Mouse (Mus musculus) thymus, postnatal 0 days (tissue): ENCODE data around the gene Spc24. TPM values are rescaled to one million over a fixed set of nuclear protein-coding genes. Genes with fewer than 3 reads are reported as not detected.

Experiments used
- DNase-seq: peaks from one replicate; pipeline ENCODE4 v3.0.0-alpha.2; 2015; ENCODE audit warnings: low spot score
- polyA plus RNA-seq: library from polyadenylated mRNA; unstranded; fragments of >200 nt; fragmentation: Nextera tagmentation; extraction: Ambion mirVana; gene quantifications from 2 replicates; pipeline ENCODE4 v1.2.1, GENCODE M21; 2015

The Spc24 gene
- polyA plus RNA-seq, 1 experiment from 2014 or later, result 144 TPM

DNA sequence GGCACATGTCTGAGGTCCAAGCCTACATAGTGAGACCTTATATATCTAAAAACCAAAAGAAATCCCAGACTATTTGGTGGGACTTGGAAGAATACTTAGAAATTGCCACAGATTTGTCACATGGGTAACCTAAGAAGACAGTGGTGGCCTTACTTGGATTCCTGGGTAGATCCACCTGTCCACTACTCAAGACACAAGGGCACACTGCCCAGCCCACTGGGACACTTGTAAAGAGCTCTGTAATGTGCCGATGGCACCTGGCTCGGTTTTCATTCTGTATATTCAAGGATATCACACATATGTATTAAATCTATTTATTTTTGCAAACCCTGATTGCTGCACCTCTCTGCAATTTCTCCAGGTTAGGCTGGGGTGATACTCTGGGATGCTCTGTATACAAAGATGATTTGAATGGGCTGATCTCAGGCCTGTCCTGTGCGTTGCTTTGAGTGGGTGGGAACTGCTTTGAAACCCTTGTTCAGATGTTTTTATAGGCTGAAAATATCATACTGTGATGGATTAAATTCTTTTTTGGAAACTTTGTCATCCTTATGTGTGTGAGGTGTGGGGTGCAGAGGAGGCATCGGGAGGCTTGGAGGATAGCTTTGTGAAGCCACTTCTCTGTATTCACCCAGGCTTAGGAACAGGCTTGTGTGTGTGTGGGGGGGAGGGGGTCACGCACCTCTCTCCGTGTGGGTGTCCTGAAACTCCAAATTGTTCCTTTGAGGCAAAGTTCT lies 10.6 kb downstream of the Spc24 start:
- no peak for DNase-seq

DNA sequence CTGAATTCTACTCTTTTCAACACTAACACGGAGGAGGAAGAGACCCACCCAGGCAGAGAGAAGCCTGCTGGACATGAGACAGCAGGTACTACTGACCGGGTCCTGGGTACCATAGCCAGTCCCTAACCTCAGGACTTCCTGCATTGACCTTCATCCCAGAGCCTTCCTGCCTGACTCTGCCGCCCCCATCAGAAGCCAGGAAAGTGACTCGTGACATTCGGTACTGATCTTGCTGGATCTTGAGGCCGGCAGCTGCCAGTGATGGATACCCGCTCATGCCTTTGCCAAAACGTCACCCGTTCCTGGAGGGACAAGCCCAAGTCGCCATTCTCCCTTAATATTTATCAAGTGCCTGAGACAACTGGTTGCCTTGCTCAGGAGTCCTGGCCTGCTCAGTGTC lies 11.6 kb downstream of the Spc24 start:
- no peak for DNase-seq

GRCm38 (mm10) chr9:21748033-21748432 lies 12.1 kb downstream of the Spc24 start:
- no peak for DNase-seq

DNA sequence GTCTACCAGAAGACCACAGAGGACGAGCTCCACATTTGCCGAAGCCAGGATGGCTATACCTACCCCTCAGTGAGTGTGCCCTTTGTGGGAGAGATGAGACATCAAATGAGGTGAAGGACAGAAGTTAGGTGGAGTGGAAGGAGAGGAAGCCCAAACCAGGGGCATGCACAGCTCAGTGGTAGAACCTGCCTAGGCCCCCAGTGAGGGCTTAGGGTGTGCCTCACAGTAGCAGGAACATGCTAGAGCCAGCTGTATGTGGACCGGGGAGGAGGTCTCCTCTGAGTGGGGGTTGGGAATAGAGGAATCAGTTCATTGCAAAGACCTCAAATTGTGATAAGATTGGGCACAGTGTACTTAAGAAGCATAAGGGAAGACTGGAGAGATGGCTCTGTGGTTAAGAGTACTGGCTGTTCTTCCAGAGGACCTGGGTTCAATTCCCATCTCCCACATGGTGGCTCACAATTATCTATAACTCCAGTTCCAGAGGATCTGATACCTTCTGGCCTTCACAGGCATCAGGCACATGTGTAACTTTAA lies 12.8 kb downstream of the Spc24 start:
- no peak for DNase-seq

DNA sequence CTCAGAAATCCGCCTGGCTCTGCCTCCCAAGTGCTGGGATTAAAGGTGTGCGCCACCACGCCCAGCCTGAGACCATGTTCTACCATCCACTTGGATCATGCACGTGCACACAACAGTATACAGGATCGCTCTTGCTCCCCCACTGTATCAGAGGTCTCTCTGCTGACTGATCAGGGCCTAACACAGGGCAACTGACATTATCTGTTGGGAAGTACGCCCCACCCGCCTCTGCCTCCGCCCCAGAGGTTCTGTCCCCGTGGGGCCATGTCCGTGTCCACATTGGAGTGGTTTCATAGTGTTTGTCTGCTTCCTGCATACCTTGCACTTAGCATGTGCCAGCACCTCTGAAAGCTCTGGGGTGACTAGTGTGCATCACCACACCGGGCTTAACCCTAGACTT lies 18.6 kb downstream of the Spc24 start:
- no peak for DNase-seq

- DNase-seq, result no peak
These were observed 19.7 kb downstream of the Spc24 start for GRCm38 (mm10) chr9:21740427-21740826.

GRCm38 (mm10) chr9:21738776-21739175 lies 21.3 kb downstream of the Spc24 start:
- DNase-seq, result no peak

- DNase-seq, result no peak
These were observed 22.9 kb downstream of the Spc24 start for GRCm38 (mm10) chr9:21737188-21737587.

- DNase-seq, result no peak
These were observed 23.5 kb downstream of the Spc24 start for GRCm38 (mm10) chr9:21736580-21736979.

DNA sequence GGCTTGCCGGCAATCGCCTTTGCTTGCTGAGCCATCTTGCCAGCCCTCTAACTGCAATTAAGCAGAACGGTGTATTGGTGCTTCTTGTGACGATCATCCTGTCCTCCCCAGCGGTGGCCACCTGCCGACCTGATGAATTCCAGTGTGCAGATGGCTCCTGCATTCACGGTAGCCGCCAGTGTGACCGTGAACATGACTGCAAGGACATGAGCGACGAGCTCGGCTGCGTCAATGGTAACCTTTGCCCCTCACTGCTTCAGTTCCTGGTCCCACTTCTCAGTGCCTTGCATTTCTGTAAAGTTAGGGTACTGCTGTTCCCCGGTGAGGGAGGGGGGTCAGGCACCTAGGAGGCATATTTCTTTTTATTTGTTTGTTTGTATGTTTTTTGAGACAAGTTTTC lies 25.0 kb downstream of the Spc24 start:
- no peak for DNase-seq

DNA sequence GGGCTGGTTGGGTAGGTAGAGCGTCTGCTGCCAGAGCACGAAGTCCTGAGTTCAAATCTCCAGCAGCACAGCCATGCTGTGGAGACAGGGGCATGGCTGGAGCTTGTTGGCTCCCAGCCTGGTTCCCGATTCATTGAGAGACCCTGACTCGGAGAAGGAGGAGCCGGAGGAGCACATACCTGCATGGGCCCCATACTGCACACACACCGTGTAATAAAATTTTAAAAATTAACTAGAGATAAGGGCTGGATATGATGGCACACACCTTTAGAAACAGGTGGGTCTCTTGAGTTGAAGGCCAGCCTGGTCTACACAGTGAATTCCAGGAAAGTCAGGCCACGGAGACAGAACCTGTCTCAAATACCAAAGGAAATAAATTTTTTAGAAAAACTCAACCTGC lies 26.1 kb downstream of the Spc24 start:
- no peak for DNase-seq

GRCm38 (mm10) chr9:21733446-21733845 lies 26.7 kb downstream of the Spc24 start:
- DNase-seq, result no peak

DNA sequence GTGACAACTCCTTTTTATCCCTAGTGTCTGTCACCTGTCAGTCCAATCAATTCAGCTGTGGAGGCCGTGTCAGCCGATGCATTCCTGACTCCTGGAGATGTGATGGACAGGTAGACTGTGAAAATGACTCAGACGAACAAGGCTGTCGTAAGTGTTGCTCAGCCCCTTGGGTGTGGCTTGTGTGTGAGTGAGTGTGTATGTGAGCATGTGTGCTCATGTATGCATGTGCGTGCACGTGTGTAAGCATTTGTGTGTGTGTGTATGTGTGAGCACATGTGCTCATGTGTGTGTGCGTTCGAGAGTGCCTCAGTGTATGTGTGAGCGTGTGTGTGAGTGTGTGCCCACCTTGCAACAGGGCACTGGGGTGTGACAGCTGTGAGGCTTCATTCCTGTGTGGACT lies 27.8 kb downstream of the Spc24 start:
- DNase-seq, result no peak

- DNase-seq, result no peak
These were observed 30.8 kb downstream of the Spc24 start for GRCm38 (mm10) chr9:21729264-21729663.

GRCm38 (mm10) chr9:21728261-21728832 lies 31.8 kb downstream of the Spc24 start:
- DNase-seq, result no peak

DNA sequence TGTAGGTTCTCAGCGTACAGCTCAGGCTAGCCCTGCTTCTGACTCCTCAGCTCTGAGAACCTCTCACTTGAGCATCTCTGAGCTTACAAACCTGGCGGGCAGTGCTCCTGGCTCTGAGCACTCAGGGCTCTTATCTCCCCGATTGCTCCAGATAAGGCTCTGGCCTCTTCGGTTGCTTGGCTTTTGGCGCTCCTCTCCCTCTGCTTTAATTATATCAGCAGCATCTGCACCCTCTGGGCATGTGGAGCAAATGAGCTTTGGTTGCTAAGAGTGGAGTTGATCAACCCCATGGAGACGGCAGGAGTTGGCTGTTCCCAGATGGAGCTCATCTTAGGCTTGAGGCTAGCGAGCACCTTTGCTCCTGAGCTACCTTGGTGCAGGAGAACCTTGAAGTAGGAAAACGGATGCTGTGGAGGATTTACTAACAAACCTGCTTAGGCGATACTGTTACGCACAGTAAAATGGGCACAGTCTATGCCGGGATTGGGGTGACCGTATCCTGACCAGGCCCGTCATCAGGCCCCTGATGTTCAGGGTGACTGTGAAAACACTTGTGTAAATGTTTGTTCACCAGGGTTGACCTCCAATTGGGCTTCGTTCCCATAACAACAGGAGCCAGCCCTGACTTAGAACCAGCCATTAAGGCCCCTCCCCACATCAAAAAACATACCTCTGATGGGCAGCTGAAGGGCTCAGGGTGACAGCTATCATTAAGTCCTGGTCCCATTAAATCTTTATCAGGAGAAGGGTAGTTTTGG lies 33.7 kb downstream of the Spc24 start:
- no peak for DNase-seq

DNA sequence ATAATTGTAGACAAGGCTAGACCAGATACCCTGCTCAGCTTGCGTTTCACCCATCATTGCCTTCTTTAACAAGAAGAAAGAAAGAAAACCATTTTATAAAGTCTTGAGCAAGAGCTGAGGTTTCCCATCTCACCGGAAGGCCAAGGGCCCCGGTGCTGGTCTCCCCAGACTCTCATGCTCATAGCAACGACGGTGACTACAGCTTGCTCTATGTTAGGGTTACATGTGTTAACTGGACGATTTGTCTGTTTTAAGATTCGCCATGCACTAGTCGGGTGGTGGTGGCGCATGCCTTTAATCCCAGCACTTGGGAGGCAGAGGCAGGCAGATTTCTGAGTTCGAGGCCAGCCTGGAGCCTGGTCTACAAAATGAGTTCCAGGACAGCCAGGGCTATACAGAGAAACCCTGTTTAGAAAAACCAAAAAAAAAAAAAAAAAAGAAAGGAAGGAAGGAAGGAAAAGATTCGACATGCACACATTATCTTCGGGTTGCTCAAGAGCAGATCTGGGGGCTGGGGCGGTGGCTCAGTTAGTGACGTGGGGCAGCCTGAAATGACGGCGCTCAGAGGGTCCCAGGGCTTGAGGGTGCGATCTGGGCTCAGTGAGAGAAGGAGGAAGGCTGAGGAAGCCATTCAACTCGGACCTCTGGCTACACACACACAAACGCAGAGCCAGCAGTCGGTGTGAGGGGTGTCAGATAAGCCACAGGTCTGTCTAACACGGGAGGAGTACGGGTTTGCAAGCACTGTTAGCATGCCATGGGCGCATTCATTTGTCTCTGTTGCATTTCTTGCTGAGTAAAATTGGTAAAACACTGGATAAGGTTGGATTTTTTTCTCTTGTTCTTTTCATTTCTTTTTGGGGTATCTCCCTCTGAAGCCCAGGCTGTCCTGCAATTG lies 34.6 kb downstream of the Spc24 start:
- peak; percentile 28 for DNase-seq

DNA sequence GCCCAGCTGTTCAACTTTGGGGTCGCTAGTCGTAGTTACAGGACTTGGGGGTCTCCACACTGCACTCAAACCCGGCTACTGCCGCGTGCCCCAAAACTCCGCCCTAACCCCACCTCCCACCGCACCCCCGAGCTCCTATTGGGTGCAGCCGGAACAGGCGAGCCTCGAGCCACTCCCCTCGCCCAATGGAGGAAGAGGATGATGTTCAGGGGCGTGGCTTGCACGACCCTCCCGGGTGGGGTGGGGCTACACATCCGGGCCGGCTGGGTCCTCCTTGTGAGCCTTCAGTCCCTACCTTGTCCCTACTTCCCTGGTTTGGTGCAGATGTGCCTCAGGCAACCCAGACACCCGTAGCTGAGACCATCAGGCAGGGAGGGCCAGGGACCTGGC lies 36.0 kb downstream of the Spc24 start:
- peak; percentile 96 for DNase-seq

DNA sequence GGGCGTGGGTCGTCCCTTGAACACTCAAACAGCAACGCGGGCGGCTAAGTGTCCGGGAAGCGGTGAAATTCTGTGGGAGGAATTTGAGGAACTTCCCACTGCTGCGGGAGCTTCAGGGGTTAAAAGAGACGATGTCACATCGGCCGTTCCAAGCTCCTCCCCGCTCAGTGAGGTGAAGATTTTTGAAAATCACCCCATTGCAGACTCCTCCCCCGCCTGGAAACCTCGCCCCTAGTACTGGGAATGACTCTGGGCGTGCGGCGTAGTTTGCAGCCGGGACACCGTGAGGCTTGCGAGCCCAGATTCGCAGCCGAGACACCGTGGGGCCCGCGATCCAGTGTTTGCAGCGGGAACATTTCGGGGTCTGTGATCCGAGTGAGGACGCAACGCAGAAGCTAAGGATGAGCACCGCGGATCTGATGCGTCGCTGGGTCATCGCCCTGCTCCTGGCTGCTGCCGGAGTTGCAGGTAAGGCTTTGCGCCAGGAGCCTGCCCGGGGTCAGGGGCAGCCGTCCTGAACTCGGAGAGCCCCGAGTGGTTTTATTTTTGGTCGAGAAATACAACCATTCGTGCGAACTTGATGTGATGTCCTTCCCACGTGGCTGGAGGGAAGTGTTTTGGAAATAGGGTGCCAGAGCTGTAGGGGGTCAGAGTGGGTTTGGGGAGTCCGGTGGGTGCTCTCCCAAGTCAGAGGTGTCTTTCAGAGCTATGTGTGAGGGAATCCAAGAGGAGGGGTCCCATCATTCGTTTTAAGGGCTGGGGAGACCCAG lies 36.5 kb downstream of the Spc24 start, which contains the start of gene Ldlr:
Ldlr (plus strand) TSS at position 107 of the 770 bp plus-strand sequence.
- DNase-seq, result peak; percentile 75

- DNase-seq, result no peak
These were observed 39.1 kb downstream of the Spc24 start for GRCm38 (mm10) chr9:21721036-21721435.
